Mouse (Mus musculus): ENCODE measurements around the gene Elf2. TPM values are rescaled to one million over a fixed set of nuclear protein-coding genes. Genes with fewer than 3 reads are reported as not detected.

Gene Elf2
- total and polyA plus RNA-seq, 3 experiments = 38.0 to 53.3 (median 46.5) TPM

GRCm38 (mm10) chr3:51379786-51380659 lies 39.6 kb upstream of the Elf2 start:
- H3K4me1 ChIP-seq (ENCODE audit: control insufficient read depth in 1 of 2, insufficient read depth in 2 of 2, low read length in 2 of 2) = peaks cover 2 to 20% of the 10 kb centered on the region in 2 experiments
- peak overlapping the region; percentile 24; the same call in 1 of the 2 replicates for H3K9ac ChIP-seq (ENCODE audit: control insufficient read depth, low read depth, low read length, poor library complexity, severe bottlenecking)
- DNase-seq (ENCODE audit: low read depth, low spot score) = peak; percentile 53
- no peaks in the 10 kb centered on the region for H3K79me2 ChIP-seq (ENCODE audit: control insufficient read depth, insufficient read depth, low read length, poor library complexity)
- H3K4me3 ChIP-seq (ENCODE audit: control insufficient read depth in 1 of 2, insufficient read depth in 1 of 2, low read depth in 2 of 2, low read length in 2 of 2) = no peak overlapping the region
- no peaks in the 10 kb centered on the region for H3K27me3 ChIP-seq (ENCODE audit: control insufficient read depth in 1 of 2, insufficient read depth in 2 of 2, low read length in 2 of 2)
- TF ChIP-seq TBP (IDR thresholded peaks at IDR 0.05; ENCODE audit: low read depth, low read length) (peak; percentile 95), CTCF (IDR thresholded peaks at IDR 0.05 in 2 of 3, conservative IDR thresholded peaks at IDR 0.05 in 1 of 3; ENCODE audit: control insufficient read depth in 1 of 3, insufficient read depth in 1 of 3, low read depth in 2 of 3, low read length in 3 of 3, poor library complexity in 1 of 3, severe bottlenecking in 1 of 3) (0 out of 6 replicates have a peak, but pooled peaks of 1 of the 3 experiments have one; percentile 4), TAL1 (IDR thresholded peaks at IDR 0.05; ENCODE audit: low read length) (0 out of 2 replicates have a peak, but pooled peaks have one; percentile 15), ZMIZ1 (IDR thresholded peaks at IDR 0.05; ENCODE audit: low read depth, low read length) (no peak), MAX (IDR thresholded peaks at IDR 0.05; ENCODE audit: low read length) (no peak), GABPA (IDR thresholded peaks at IDR 0.05; ENCODE audit: low read depth, low read length) (no peak), JUND (IDR thresholded peaks at IDR 0.05; ENCODE audit: low read depth, low read length) (no peak)
- no peaks in the 10 kb centered on the region for H3K9me3 ChIP-seq (replicated peaks; ENCODE audit: insufficient read depth, low read length)
- H3K27ac ChIP-seq (ENCODE audit: control insufficient read depth, low read depth, low read length) = peak overlapping the region; percentile 2; the same call in 1 of the 2 replicates
- H3K36me3 ChIP-seq (ENCODE audit: control insufficient read depth in 1 of 2, insufficient read depth in 2 of 2, low read length in 2 of 2) = peaks cover 0 to 9% of the 10 kb centered on the region in 2 experiments; a peak in 2 of 4 replicates

DNA sequence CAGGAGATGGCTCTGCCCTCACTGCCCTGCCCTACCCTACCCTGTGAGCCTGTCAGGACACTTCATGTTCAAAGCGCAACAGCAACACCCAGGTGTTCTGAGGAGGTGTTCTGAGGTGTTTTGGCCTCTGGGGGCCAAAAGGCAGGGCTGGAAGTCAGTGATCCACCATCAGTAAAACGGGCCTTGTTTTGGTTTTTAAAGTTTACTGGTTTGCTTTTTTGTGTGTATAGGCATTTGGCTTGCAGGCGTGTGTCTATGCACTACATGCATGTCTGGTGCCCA lies 38.1 kb upstream of the Elf2 start:
- Histone ChIP-seq H3K9me3 (replicated peaks; ENCODE audit: insufficient read depth, low read length) (no peaks in the 10 kb centered on the region), H3K27ac (ENCODE audit: control insufficient read depth, low read depth, low read length) (peak overlapping the region; percentile 89), H3K27me3 (ENCODE audit: control insufficient read depth in 1 of 2, insufficient read depth in 2 of 2, low read length in 2 of 2) (no peaks in the 10 kb centered on the region), H3K4me3 (ENCODE audit: control insufficient read depth in 1 of 2, insufficient read depth in 1 of 2, low read depth in 2 of 2, low read length in 2 of 2) (peak overlapping the region; percentile 74 to 81), H3K79me2 (ENCODE audit: control insufficient read depth, insufficient read depth, low read length, poor library complexity) (no peaks in the 10 kb centered on the region), H3K9ac (ENCODE audit: control insufficient read depth, low read depth, low read length, poor library complexity, severe bottlenecking) (peak overlapping the region; percentile 57), H3K36me3 (ENCODE audit: control insufficient read depth in 1 of 2, insufficient read depth in 2 of 2, low read length in 2 of 2) (peaks cover 0 to 9% of the 10 kb centered on the region in 2 experiments; a peak in 2 of 4 replicates), H3K4me1 (ENCODE audit: control insufficient read depth in 1 of 2, insufficient read depth in 2 of 2, low read length in 2 of 2) (peaks cover 2 to 20% of the 10 kb centered on the region in 2 experiments)
- no peak for DNase-seq (ENCODE audit: low read depth, low spot score)
- TF ChIP-seq TBP (IDR thresholded peaks at IDR 0.05; ENCODE audit: low read depth, low read length) (no peak), MXI1 (IDR thresholded peaks at IDR 0.05; ENCODE audit: low read depth, low read length) (no peak; the same call in 1 of the 2 replicates), SIN3A (IDR thresholded peaks at IDR 0.05; ENCODE audit: low read length) (no peak)

DNA sequence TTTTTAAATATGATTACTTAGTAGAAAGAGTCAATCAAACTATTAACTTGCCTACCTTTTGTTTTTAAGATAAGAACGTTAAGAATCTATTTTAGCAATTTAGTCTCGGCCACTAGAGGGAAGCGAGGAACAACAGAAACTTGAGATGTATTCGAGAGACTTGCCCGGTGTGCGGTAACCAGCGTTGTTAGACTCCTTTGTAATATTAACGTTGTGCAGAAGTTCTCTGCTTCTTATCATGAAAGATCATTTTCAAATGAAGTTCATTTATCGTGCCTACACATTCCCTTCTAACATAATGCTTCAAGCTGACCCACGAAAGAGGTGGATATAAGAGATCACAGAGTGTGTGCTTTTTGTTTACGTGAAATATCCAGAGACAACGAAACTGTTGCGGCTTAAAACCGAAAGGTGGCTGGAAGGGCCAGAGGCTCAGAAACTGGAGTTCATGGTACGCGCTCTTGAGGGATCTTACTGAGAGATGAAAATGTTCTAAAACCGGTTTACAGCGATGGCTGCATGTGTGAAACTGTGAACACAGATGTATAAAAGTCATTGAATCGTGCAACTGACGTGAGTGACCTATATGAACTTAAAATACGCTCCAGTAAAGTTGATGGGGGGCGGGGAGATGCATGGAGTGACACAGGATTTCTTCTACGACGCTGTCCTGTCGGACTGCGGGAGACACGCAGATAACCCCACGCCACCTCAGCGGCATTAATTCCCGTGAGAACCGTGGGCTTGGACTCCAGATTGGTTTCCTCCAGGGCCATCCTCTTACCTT lies 37.6 kb upstream of the Elf2 start:
- Histone ChIP-seq H3K9me3 (replicated peaks; ENCODE audit: insufficient read depth, low read length) (no peaks in the 10 kb centered on the region), H3K27me3 (ENCODE audit: control insufficient read depth in 1 of 2, insufficient read depth in 2 of 2, low read length in 2 of 2) (no peaks in the 10 kb centered on the region), H3K9ac (ENCODE audit: control insufficient read depth, low read depth, low read length, poor library complexity, severe bottlenecking) (peak overlapping the region; percentile 57), H3K36me3 (ENCODE audit: control insufficient read depth in 1 of 2, insufficient read depth in 2 of 2, low read length in 2 of 2) (peaks cover 0 to 9% of the 10 kb centered on the region in 2 experiments; a peak in 2 of 4 replicates), H3K4me3 (ENCODE audit: control insufficient read depth in 1 of 2, insufficient read depth in 1 of 2, low read depth in 2 of 2, low read length in 2 of 2) (peak overlapping the region; percentile 74 to 81), H3K27ac (ENCODE audit: control insufficient read depth, low read depth, low read length) (peak overlapping the region; percentile 89), H3K79me2 (ENCODE audit: control insufficient read depth, insufficient read depth, low read length, poor library complexity) (no peaks in the 10 kb centered on the region), H3K4me1 (ENCODE audit: control insufficient read depth in 1 of 2, insufficient read depth in 2 of 2, low read length in 2 of 2) (peaks cover 2 to 17% of the 10 kb centered on the region in 2 experiments)
- peak; percentile 91 for DNase-seq (ENCODE audit: low read depth, low spot score)
- TF ChIP-seq USF2 (IDR thresholded peaks at IDR 0.05; ENCODE audit: borderline replicate concordance in 1 of 2, insufficient read depth in 1 of 2, low read depth in 1 of 2, low read length in 2 of 2) (no peak), POLR2AphosphoS5 (IDR thresholded peaks at IDR 0.05; ENCODE audit: borderline replicate concordance, low read depth, low read length) (no peak), RCOR1 (IDR thresholded peaks at IDR 0.05; ENCODE audit: low read depth, low read length) (no peak; the same call in 1 of the 2 replicates), MXI1 (IDR thresholded peaks at IDR 0.05; ENCODE audit: low read depth, low read length) (peak; percentile 7), MAX (IDR thresholded peaks at IDR 0.05; ENCODE audit: low read length) (no peak), MYB (IDR thresholded peaks at IDR 0.05; ENCODE audit: low read depth, low read length) (no peak), ETS1 (IDR thresholded peaks at IDR 0.05; ENCODE audit: low read depth, low read length) (peak; percentile 19; the same call in 1 of the 2 replicates), TCF12 (IDR thresholded peaks at IDR 0.05; ENCODE audit: low read depth, low read length) (no peak; the same call in none of the 2 replicates), ELF1 (IDR thresholded peaks at IDR 0.05; ENCODE audit: low read depth, low read length) (0 out of 2 replicates have a peak, but pooled peaks have one; percentile 6), POLR2A (IDR thresholded peaks at IDR 0.05; ENCODE audit: control insufficient read depth in 1 of 2, insufficient read depth in 1 of 2, low read depth in 1 of 2, low read length in 2 of 2, poor library complexity in 1 of 2) (no peak; a peak in 1 of 4 replicates), GATA1 (IDR thresholded peaks at IDR 0.05; ENCODE audit: low read depth, low read length) (peak; percentile 34), MAZ (IDR thresholded peaks at IDR 0.05; ENCODE audit: low read depth, low read length) (0 out of 2 replicates have a peak, but pooled peaks have one; percentile 4), POLR2AphosphoS2 (IDR thresholded peaks at IDR 0.05; ENCODE audit: low read length) (no peak), USF1 (IDR thresholded peaks at IDR 0.05; ENCODE audit: low read depth, low read length) (no peak), SIN3A (IDR thresholded peaks at IDR 0.05; ENCODE audit: low read length) (peak; percentile 85)
